In the genomic region with DNA sequence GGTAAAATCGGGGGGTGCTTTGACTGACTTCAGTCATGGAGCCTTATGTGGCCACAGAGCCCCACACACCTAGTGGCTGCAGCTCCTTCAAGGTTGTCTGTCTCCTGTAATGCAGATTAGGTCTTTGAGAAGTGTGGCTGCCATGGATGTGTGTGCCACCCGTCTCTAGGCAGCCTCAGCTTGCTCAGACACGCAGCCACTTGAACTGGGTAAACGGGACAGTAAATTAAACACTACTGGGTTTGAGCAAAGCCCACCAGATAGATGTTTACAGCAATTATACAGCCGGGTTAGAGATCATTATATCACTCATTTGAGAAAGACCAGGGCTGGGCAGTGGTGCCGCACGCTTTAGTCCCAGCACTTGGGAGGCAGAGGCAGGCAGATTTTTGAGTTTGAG, we compare ENCODE assay signal across 24 mouse cellular contexts. TPM values are rescaled to one million over a fixed set of nuclear protein-coding genes. Genes with fewer than 3 reads are reported as not detected.
DNase-seq lines count a peak whose midpoint lies in the region; ATAC-seq lines count a peak whose summit lies in the region.
"Had no signal": no experiment of that assay in that cellular context is flagged by ENCODE, and none has a peak within 500 bp of the region (broad histone marks: within the 10 kb centered on the region; RNA-seq: fewer than 3 reads in every experiment).

No protein-coding gene starts in this region.

- peaks cover 21% of the 10 kb centered on the region for H3K36me3 ChIP-seq in heart, embryonic 10.5 days
- peaks cover 36% of the 10 kb centered on the region for H3K36me3 ChIP-seq in heart, embryonic 14.5 days (ENCODE audit: control insufficient read depth, insufficient read depth, low read length)
- H3K36me3 ChIP-seq in megakaryocyte, embryonic 14.5 days (replicated peaks; ENCODE audit: low read length): peaks cover 74% of the 10 kb centered on the region
- H3K36me3 ChIP-seq in intestine, embryonic 15.5 days: 0 out of 2 replicates have a peak, but pooled peaks cover 2% of the 10 kb centered on the region

- peak overlapping the region; percentile 91 for H3K9ac ChIP-seq in heart, embryonic 14.5 days (ENCODE audit: low read length)
- H3K9ac ChIP-seq in intestine, embryonic 15.5 days: no peak overlapping the region
- H3K9ac ChIP-seq: embryonic facial prominence, embryonic 12.5 days; forebrain, embryonic 15.5 days; hindbrain, embryonic 13.5 days; kidney, embryonic 15.5 days had no signal

- H3K27me3 ChIP-seq in heart, embryonic 10.5 days (ENCODE audit: insufficient read depth, poor library complexity, severe bottlenecking): no peaks in the 10 kb centered on the region
- H3K27me3 ChIP-seq in heart, embryonic 14.5 days (ENCODE audit: control insufficient read depth, insufficient read depth, low read length): no peaks in the 10 kb centered on the region
- H3K27me3 ChIP-seq in megakaryocyte, embryonic 14.5 days (replicated peaks): no peaks in the 10 kb centered on the region
- no peaks in the 10 kb centered on the region for H3K27me3 ChIP-seq in intestine, embryonic 15.5 days (replicated peaks)
- H3K27me3 ChIP-seq: CH12.LX; embryonic facial prominence, embryonic 12.5 days; forebrain, embryonic 15.5 days; hindbrain, embryonic 13.5 days; kidney, embryonic 15.5 days; Patski had no signal

- peak overlapping the region; percentile 73 for H3K4me2 ChIP-seq in heart, embryonic 14.5 days (ENCODE audit: low read length)
- no peak overlapping the region for H3K4me2 ChIP-seq in intestine, embryonic 15.5 days (replicated peaks)
- H3K4me2 ChIP-seq: embryonic facial prominence, embryonic 12.5 days; forebrain, embryonic 15.5 days; hindbrain, embryonic 13.5 days; kidney, embryonic 15.5 days had no signal

- H3K4me1 ChIP-seq in heart, embryonic 10.5 days: peaks cover 59% of the 10 kb centered on the region
- H3K4me1 ChIP-seq in heart, embryonic 14.5 days (ENCODE audit: control insufficient read depth in 2 of 2, insufficient read depth in 2 of 2, low read length in 2 of 2): peaks cover 22 to 53% of the 10 kb centered on the region in 2 experiments
- peaks cover 76% of the 10 kb centered on the region for H3K4me1 ChIP-seq in megakaryocyte, embryonic 14.5 days
- peaks cover 3% of the 10 kb centered on the region; the same call in 1 of the 2 replicates for H3K4me1 ChIP-seq in intestine, embryonic 15.5 days (replicated peaks)

- no peak for DNase-seq in heart, embryonic 10.5 days (ENCODE audit: low spot score)
- no peak for DNase-seq in heart, postnatal 4 days
- no peak for DNase-seq in heart, postnatal 36 days
- no peak for DNase-seq in kidney, adult 11 months
- DNase-seq: adrenal gland, postnatal 14 days; cerebellum, adult 11-12 months; cerebellum, adult 9-10 months; cerebellum, postnatal 25 days; gastrocnemius, postnatal 36 days; kidney, adult 18-20 months had no signal

- no peaks in the 10 kb centered on the region for H3K9me3 ChIP-seq in heart, embryonic 10.5 days
- H3K9me3 ChIP-seq in heart, embryonic 14.5 days (ENCODE audit: control insufficient read depth, low read length): no peaks in the 10 kb centered on the region
- no peaks in the 10 kb centered on the region for H3K9me3 ChIP-seq in megakaryocyte, embryonic 14.5 days
- no peaks in the 10 kb centered on the region for H3K9me3 ChIP-seq in intestine, embryonic 15.5 days
- H3K9me3 ChIP-seq: embryonic facial prominence, embryonic 12.5 days; forebrain, embryonic 15.5 days; hindbrain, embryonic 13.5 days; kidney, embryonic 15.5 days had no signal

- peak overlapping the region; percentile 62 for H3K4me3 ChIP-seq in heart, embryonic 10.5 days
- peak overlapping the region; percentile 60 to 61 for H3K4me3 ChIP-seq in heart, embryonic 14.5 days (ENCODE audit: control insufficient read depth in 1 of 2, insufficient read depth in 1 of 2, low read depth in 1 of 2, low read length in 2 of 2)
- peak overlapping the region; percentile 59 for H3K4me3 ChIP-seq in megakaryocyte, embryonic 14.5 days (replicated peaks)
- no peak overlapping the region for H3K4me3 ChIP-seq in intestine, embryonic 15.5 days (replicated peaks)
- H3K4me3 ChIP-seq: embryonic facial prominence, embryonic 12.5 days; forebrain, embryonic 15.5 days; hindbrain, embryonic 13.5 days; kidney, embryonic 15.5 days had no signal

- WGBS in heart, embryonic 10.5 days: 43% methylated on average over 7 of the region's 7 CpGs
- WGBS in heart, embryonic 14.5 days: 30% methylated on average over 7 of the region's 7 CpGs
- 52% methylated on average over 7 of the region's 7 CpGs for WGBS in intestine, embryonic 15.5 days

- intact Hi-C loops in heart, postnatal 36 days (cut with DNase I): no loop called here

- ATAC-seq in heart, embryonic 14.5 days (ENCODE audit: insufficient number of reproducible peaks, insufficient read depth, low FRiP score, low read depth): no peak
- no peak for ATAC-seq in megakaryocyte, adult 5-6 weeks (ENCODE audit: poor library complexity, severe bottlenecking)
- no peak for ATAC-seq in intestine, embryonic 15.5 days
- ATAC-seq: activated CD4-positive, CD25-positive, alpha-beta regulatory T cell, adult 4 months; forebrain, embryonic 15.5 days; hindbrain, postnatal 0 days; Patski had no signal

- peak overlapping the region; percentile 88 for H3K27ac ChIP-seq in heart, embryonic 10.5 days
- peak overlapping the region; percentile 99 for H3K27ac ChIP-seq in heart, embryonic 14.5 days (replicated peaks in 1 of 2; ENCODE audit: control insufficient read depth in 1 of 2, insufficient read depth in 1 of 2, low read depth in 2 of 2, low read length in 2 of 2)
- 0 out of 2 replicates have a peak overlapping the region, but pooled peaks have one; percentile 66 for H3K27ac ChIP-seq in intestine, embryonic 15.5 days
- H3K27ac ChIP-seq: embryonic facial prominence, embryonic 12.5 days; forebrain, embryonic 15.5 days; hindbrain, embryonic 13.5 days; hindbrain, postnatal 0 days had no signal

RNA-seq across cellular contexts. Expression of gene Cacna1c, which starts 1.6 kb away (rescaled TPM):
- polyA plus RNA-seq in heart, embryonic 10.5 days (2016; fragmentation: Nextera tagmentation; extraction: Ambion mirVana): 31.3 and 57.0 TPM in 2 replicates
- 100 to 1,000 TPM; 233 to 249 TPM for total RNA-seq in heart, postnatal 4 days (2021)
- polyA plus RNA-seq in heart, embryonic 14.5 days (2014; fragmentation: Nextera tagmentation; extraction: Ambion mirVana): 60.9 and 68.3 TPM in 2 replicates
- 100 to 1,000 TPM; 199 to 208 TPM for total RNA-seq in heart, postnatal 36 days (2021)
- polyA plus RNA-seq in megakaryocyte, embryonic 14.5 days (2012; ENCODE audit: insufficient read depth, low replicate concordance): 1.3 and 3.0 TPM in 2 replicates
- 0.11 TPM in 1 of 2 replicates, not detected in the other for total RNA-seq in megakaryocyte, adult 5-6 weeks (2015)
- total RNA-seq in megakaryocyte, adult 5-6 weeks (2017): 0.12 TPM in 1 of 2 replicates, not detected in the other
- 3.0 and 3.3 TPM in 2 replicates for polyA plus RNA-seq in intestine, embryonic 15.5 days (2015; fragmentation: Nextera tagmentation; extraction: Ambion mirVana)
- total RNA-seq: hematopoietic stem cell, adult 5-6 weeks had no signal

RNA-seq across cellular contexts. Expression of gene Dcp1b, which starts 19.5 kb away (rescaled TPM):
- polyA plus RNA-seq in heart, embryonic 10.5 days (2016; fragmentation: Nextera tagmentation; extraction: Ambion mirVana): 8.1 and 10.4 TPM in 2 replicates
- 1 to 10 TPM; 4.4 to 4.5 TPM for total RNA-seq in heart, postnatal 4 days (2021)
- 8.6 and 8.9 TPM in 2 replicates for polyA plus RNA-seq in heart, embryonic 14.5 days (2014; fragmentation: Nextera tagmentation; extraction: Ambion mirVana)
- 1 to 10 TPM; 2.8 to 3.2 TPM for total RNA-seq in heart, postnatal 36 days (2021)
- 19.3 and 22.1 TPM in 2 replicates for polyA plus RNA-seq in megakaryocyte, embryonic 14.5 days (2012; ENCODE audit: insufficient read depth, low replicate concordance)
- total RNA-seq in megakaryocyte, adult 5-6 weeks (2015): 7.5 and 13.1 TPM in 2 replicates
- 7.2 and 10.6 TPM in 2 replicates for total RNA-seq in megakaryocyte, adult 5-6 weeks (2017)
- polyA plus RNA-seq in intestine, embryonic 15.5 days (2015; fragmentation: Nextera tagmentation; extraction: Ambion mirVana): 6.1 and 6.7 TPM in 2 replicates

RNA-seq across cellular contexts. Expression of gene Cacna2d4, which starts 41.7 kb away (rescaled TPM):
- not detected in 2 replicates for polyA plus RNA-seq in heart, embryonic 10.5 days (2016; fragmentation: Nextera tagmentation; extraction: Ambion mirVana)
- not detected for total RNA-seq in heart, postnatal 4 days (2021)
- not detected in 2 replicates for polyA plus RNA-seq in heart, embryonic 14.5 days (2014; fragmentation: Nextera tagmentation; extraction: Ambion mirVana)
- not detected for total RNA-seq in heart, postnatal 36 days (2021)
- 0.08 TPM in 1 of 2 replicates, not detected in the other for polyA plus RNA-seq in megakaryocyte, embryonic 14.5 days (2012; ENCODE audit: insufficient read depth, low replicate concordance)
- total RNA-seq in megakaryocyte, adult 5-6 weeks (2015): 0.04 TPM in 1 of 2 replicates, not detected in the other
- 0.07 TPM in 1 of 2 replicates, not detected in the other for total RNA-seq in megakaryocyte, adult 5-6 weeks (2017)
- polyA plus RNA-seq in intestine, embryonic 15.5 days (2015; fragmentation: Nextera tagmentation; extraction: Ambion mirVana): 0.04 and 0.30 TPM in 2 replicates
- total RNA-seq: adrenal gland, adult 18-20 months; adrenal gland, postnatal 14 days had no signal
- polyA plus RNA-seq: embryonic facial prominence, embryonic 12.5 days had no signal
